Mouse (Mus musculus): Measurements from ENCODE around the gene Lrrtm4.

- TF ChIP-seq CTCF (IDR thresholded peaks at IDR 0.05; ENCODE audit: low read depth, low read length) (no peak), POLR2A (IDR thresholded peaks at IDR 0.05; ENCODE audit: borderline replicate concordance, low read depth, low read length) (no peak)
Observed at GRCm38 (mm10) chr6:80720468-80720867, 701.8 kb downstream of the Lrrtm4 start.

All from bone marrow macrophage, adult 2 months (primary cell).